In genomic region chr1:64098800-64099199, GRCm38 (mm10) we compare ENCODE assay signal across 18 mouse cellular contexts. TPM values are rescaled to one million over a fixed set of nuclear protein-coding genes. Genes with fewer than 3 reads are reported as not detected.
DNase-seq lines count a peak whose midpoint lies in the region; ATAC-seq and TF ChIP-seq lines count a peak whose summit lies in the region.
"Had no signal": no experiment of that assay in that cellular context is flagged by ENCODE, and none has a peak within 500 bp of the region (broad histone marks: within the 10 kb centered on the region; RNA-seq: fewer than 3 reads in every experiment).

No protein-coding gene starts in this region.

- H3K9ac ChIP-seq in liver, embryonic 15.5 days, result no peak overlapping the region
- no peak overlapping the region for H3K9ac ChIP-seq in hindbrain, embryonic 13.5 days
- H3K9ac ChIP-seq: embryonic facial prominence, embryonic 15.5 days; forebrain, embryonic 12.5 days; lung, embryonic 14.5 days had no signal

- DNase-seq in cerebellum, adult 2 months, result no peak
- DNase-seq in cerebellum, adult 18-20 months, result no peak
- DNase-seq in left cerebral cortex, adult 2 months (ENCODE audit: extremely low spot score in 1 of 2, low spot score in 2 of 2), result no peak
- DNase-seq in left cerebral cortex, postnatal 25 days (ENCODE audit: low spot score in 2 of 2), result no peak
- peak; percentile 28 for DNase-seq in c-Kit-positive CD71-positive TER-119-positive erythroid progenitor cells, embryonic 14.5 days (ENCODE audit: low spot score)
- DNase-seq: cerebellum, adult 8-10 months; heart, postnatal 14 days; lung, embryonic 14.5 days; right cerebral cortex, adult 18-20 months; thymus, postnatal 25 days had no signal

- TF ChIP-seq POLR2A in cerebellum, adult 2 months (IDR thresholded peaks at IDR 0.05; ENCODE audit: borderline replicate concordance, insufficient read depth, low read length), result no peak

- 0 out of 2 replicates have a peak overlapping the region, but pooled peaks have one; percentile 7 for H3K27ac ChIP-seq in cerebellum, adult 2 months (ENCODE audit: insufficient read depth, low read length)
- peak overlapping the region; percentile 69; the same call in 1 of the 2 replicates for H3K27ac ChIP-seq in left cerebral cortex, adult 2 months
- H3K27ac ChIP-seq in liver, embryonic 15.5 days (replicated peaks), result peak overlapping the region; percentile 21; the same call in 1 of the 2 replicates
- H3K27ac ChIP-seq in hindbrain, embryonic 13.5 days, result no peak overlapping the region
- H3K27ac ChIP-seq: embryonic facial prominence, embryonic 15.5 days; forebrain, embryonic 12.5 days; midbrain, embryonic 10.5 days had no signal

- WGBS in cerebellum, adult 2 months, result 55% methylated on average over 4 of the region's 4 CpGs
- 22% methylated on average over 4 of the region's 4 CpGs for WGBS in liver, embryonic 15.5 days (ENCODE audit: insufficient replicate concordance)
- WGBS in hindbrain, embryonic 13.5 days, result 63% methylated on average over 4 of the region's 4 CpGs

- H3K36me3 ChIP-seq in liver, embryonic 15.5 days (replicated peaks), result no peaks in the 10 kb centered on the region
- H3K36me3 ChIP-seq in hindbrain, embryonic 13.5 days, result peaks cover 9% of the 10 kb centered on the region
- H3K36me3 ChIP-seq: embryonic facial prominence, embryonic 15.5 days had no signal

- peak; percentile 40 for ATAC-seq in liver, embryonic 15.5 days (ENCODE audit: insufficient read depth)
- ATAC-seq in activated CD4-positive, CD25-positive, alpha-beta regulatory T cell, adult 4 months, result no peak
- ATAC-seq in hindbrain, embryonic 13.5 days (ENCODE audit: low FRiP score), result no peak

- peaks cover 18% of the 10 kb centered on the region for H3K4me1 ChIP-seq in cerebellum, adult 2 months (ENCODE audit: control insufficient read depth, insufficient read depth, low read length)
- peaks cover 37% of the 10 kb centered on the region for H3K4me1 ChIP-seq in liver, embryonic 15.5 days (replicated peaks)
- peaks cover 42% of the 10 kb centered on the region for H3K4me1 ChIP-seq in hindbrain, embryonic 13.5 days (replicated peaks)

- no peak for TF ChIP-seq CTCF in cerebellum, adult 2 months (IDR thresholded peaks at IDR 0.05; ENCODE audit: borderline replicate concordance, insufficient read depth, low read depth, low read length)
- no peak for TF ChIP-seq CTCF in left cerebral cortex, adult 2 months (IDR thresholded peaks at IDR 0.05)

- no peak overlapping the region for H3K4me2 ChIP-seq in liver, embryonic 15.5 days
- H3K4me2 ChIP-seq in hindbrain, embryonic 13.5 days, result no peak overlapping the region
- H3K4me2 ChIP-seq: embryonic facial prominence, embryonic 15.5 days; forebrain, embryonic 12.5 days; lung, embryonic 14.5 days had no signal

- H3K4me3 ChIP-seq in cerebellum, adult 2 months (replicated peaks; ENCODE audit: insufficient read depth, low read depth, low read length), result no peak overlapping the region
- no peak overlapping the region for H3K4me3 ChIP-seq in left cerebral cortex, adult 2 months
- H3K4me3 ChIP-seq in liver, embryonic 15.5 days (replicated peaks), result no peak overlapping the region
- no peak overlapping the region for H3K4me3 ChIP-seq in hindbrain, embryonic 13.5 days
- H3K4me3 ChIP-seq: embryonic facial prominence, embryonic 15.5 days; forebrain, embryonic 12.5 days; midbrain, embryonic 10.5 days; myocyte had no signal

- H3K9me3 ChIP-seq in liver, embryonic 15.5 days (replicated peaks), result no peaks in the 10 kb centered on the region
- H3K9me3 ChIP-seq in hindbrain, embryonic 13.5 days, result no peaks in the 10 kb centered on the region
- H3K9me3 ChIP-seq: embryonic facial prominence, embryonic 15.5 days; forebrain, embryonic 12.5 days; midbrain, embryonic 10.5 days had no signal

- H3K27me3 ChIP-seq in cerebellum, adult 2 months (ENCODE audit: control insufficient read depth, insufficient read depth, low read length), result no peaks in the 10 kb centered on the region
- no peaks in the 10 kb centered on the region for H3K27me3 ChIP-seq in liver, embryonic 15.5 days
- no peaks in the 10 kb centered on the region for H3K27me3 ChIP-seq in hindbrain, embryonic 13.5 days
- H3K27me3 ChIP-seq: CH12.LX; embryonic facial prominence, embryonic 15.5 days; forebrain, embryonic 12.5 days had no signal

- intact Hi-C loops in left cerebral cortex, adult 2 months (cut with DNase I), result no loop called here
- intact Hi-C loops in left cerebral cortex, postnatal 25 days (cut with DNase I), result no loop called here

RNA-seq across cellular contexts. Expression of gene Klf7, which starts 23.3 kb away (rescaled TPM):
- 19.7 and 21.5 TPM in 2 replicates for polyA plus RNA-seq in cerebellum, adult 2 months (2012; rRNA removed)
- total RNA-seq in left cerebral cortex, adult 2 months (2021), result 10 to 100 TPM; 41.1 to 46.5 TPM
- total RNA-seq in left cerebral cortex, postnatal 25 days (2021), result 10 to 100 TPM; 40.9 to 44.0 TPM
- polyA plus RNA-seq in liver, embryonic 15.5 days (2015; fragmentation: Nextera tagmentation; extraction: Ambion mirVana), result 6.2 TPM in 2 replicates
- polyA plus RNA-seq in activated CD4-positive, CD25-positive, alpha-beta regulatory T cell, adult 4 months (2017; shearing (Covaris generic)), result 10 to 100 TPM; 18.6 to 19.1 TPM
- 93.3 and 100 TPM in 2 replicates for polyA plus RNA-seq in hindbrain, embryonic 13.5 days (2015; fragmentation: Nextera tagmentation; extraction: Ambion mirVana)
